ENCODE assay signal across 10 mouse cellular contexts in genomic region chr13:69530156-69530555, GRCm38 (mm10). TPM values are rescaled to one million over a fixed set of nuclear protein-coding genes. Genes with fewer than 3 reads are reported as not detected.
A peak's percentile ranks its signal among the peaks of the same experiment; 100 is the strongest.
DNase-seq lines count a peak whose midpoint lies in the region; ATAC-seq and TF ChIP-seq lines count a peak whose summit lies in the region.
"Had no signal": no experiment of that assay in that cellular context is flagged by ENCODE, and none has a peak within 500 bp of the region (broad histone marks: within the 10 kb centered on the region; RNA-seq: fewer than 3 reads in every experiment).

No protein-coding gene starts in this region.

- peak overlapping the region; percentile 93 for H3K4me2 ChIP-seq in midbrain, embryonic 13.5 days (replicated peaks)

- no peaks in the 10 kb centered on the region for H3K27me3 ChIP-seq in embryonic facial prominence, embryonic 10.5 days (replicated peaks; ENCODE audit: low read depth, poor library complexity, severe bottlenecking)
- no peaks in the 10 kb centered on the region for H3K27me3 ChIP-seq in midbrain, embryonic 13.5 days
- H3K27me3 ChIP-seq: heart, embryonic 15.5 days had no signal

- no peak for DNase-seq in layer of hippocampus, adult 2 months (ENCODE audit: low spot score in 2 of 2)
- DNase-seq in layer of hippocampus, adult 11-12 months (ENCODE audit: low spot score), result no peak
- DNase-seq in cerebellum, adult 9-10 months, result peak; percentile 77
- no peak for DNase-seq in embryonic facial prominence, embryonic 10.5 days (ENCODE audit: low spot score)
- DNase-seq in urinary bladder, postnatal 25 days (ENCODE audit: low spot score), result no peak
- no peak for DNase-seq in layer of hippocampus, adult 9-11 months
- DNase-seq: spleen, adult 18-20 months; thymus, postnatal 14 days had no signal

- WGBS in embryonic facial prominence, embryonic 10.5 days, result 83% methylated on average over 3 of the region's 3 CpGs
- WGBS in midbrain, embryonic 13.5 days, result 78% methylated on average over 3 of the region's 3 CpGs

- H3K4me1 ChIP-seq in embryonic facial prominence, embryonic 10.5 days, result peaks cover 64% of the 10 kb centered on the region
- H3K4me1 ChIP-seq in midbrain, embryonic 13.5 days (replicated peaks), result peaks cover 75% of the 10 kb centered on the region

- peak overlapping the region; percentile 93 for H3K27ac ChIP-seq in layer of hippocampus, adult 2 months
- no peak overlapping the region for H3K27ac ChIP-seq in embryonic facial prominence, embryonic 10.5 days (replicated peaks)
- H3K27ac ChIP-seq in midbrain, embryonic 13.5 days, result no peak overlapping the region
- H3K27ac ChIP-seq: heart, embryonic 15.5 days had no signal

- H3K9ac ChIP-seq in midbrain, embryonic 13.5 days (replicated peaks), result 0 out of 2 replicates have a peak overlapping the region, but pooled peaks have one; percentile 95
- H3K9ac ChIP-seq: heart, embryonic 15.5 days had no signal

- H3K36me3 ChIP-seq in embryonic facial prominence, embryonic 10.5 days (replicated peaks), result peaks cover 36% of the 10 kb centered on the region
- peaks cover 5% of the 10 kb centered on the region; the same call in 1 of the 2 replicates for H3K36me3 ChIP-seq in midbrain, embryonic 13.5 days
- H3K36me3 ChIP-seq: heart, embryonic 15.5 days had no signal

- no peak for TF ChIP-seq CTCF in layer of hippocampus, adult 2 months (conservative IDR thresholded peaks at IDR 0.05)

- peak overlapping the region; percentile 75; the same call in 1 of the 2 replicates for H3K4me3 ChIP-seq in layer of hippocampus, adult 2 months
- H3K4me3 ChIP-seq in embryonic facial prominence, embryonic 10.5 days, result peak overlapping the region; percentile 84; the same call in 1 of the 2 replicates
- H3K4me3 ChIP-seq in midbrain, embryonic 13.5 days (replicated peaks), result no peak overlapping the region
- H3K4me3 ChIP-seq: heart, embryonic 15.5 days had no signal

- ATAC-seq in midbrain, embryonic 13.5 days, result no peak

- no peaks in the 10 kb centered on the region for H3K9me3 ChIP-seq in embryonic facial prominence, embryonic 10.5 days
- H3K9me3 ChIP-seq in midbrain, embryonic 13.5 days, result no peaks in the 10 kb centered on the region
- H3K9me3 ChIP-seq: heart, embryonic 15.5 days had no signal

RNA-seq across cellular contexts. Expression of gene Nsun2, which starts 3.4 kb away (rescaled TPM):
- 10 to 100 TPM; 99.2 to 99.8 TPM for total RNA-seq in layer of hippocampus, adult 2 months (2021)
- polyA plus RNA-seq in embryonic facial prominence, embryonic 10.5 days (2016; fragmentation: Nextera tagmentation; extraction: Ambion mirVana), result 166 and 173 TPM in 2 replicates
- polyA plus RNA-seq in midbrain, embryonic 13.5 days (2015; fragmentation: Nextera tagmentation; extraction: Ambion mirVana), result 74.1 and 76.7 TPM in 2 replicates

RNA-seq across cellular contexts. Expression of gene Tent4a, which starts 4.3 kb away (rescaled TPM):
- total RNA-seq in layer of hippocampus, adult 2 months (2021), result 10 to 100 TPM; 44.0 to 46.4 TPM
- polyA plus RNA-seq in embryonic facial prominence, embryonic 10.5 days (2016; fragmentation: Nextera tagmentation; extraction: Ambion mirVana), result 5.0 TPM in 2 replicates
- 5.8 and 7.1 TPM in 2 replicates for polyA plus RNA-seq in midbrain, embryonic 13.5 days (2015; fragmentation: Nextera tagmentation; extraction: Ambion mirVana)
